Mouse (Mus musculus) heart, adult 2 months (tissue): ENCODE measurements around the gene Mvb12b.

Source experiments
- CTCF ChIP-seq: fragments of 200-600 bp; IDR thresholded peaks from 2 replicates; pipeline ENCODE4 v1.8.1; 2022; ENCODE audit warnings: antibody characterized with exemption, mild to moderate bottlenecking, moderate library complexity
- POLR2A ChIP-seq: fragments of 200-500 bp; IDR thresholded peaks from 2 replicates; pipeline ENCODE4 v1.6.1; 2011; ENCODE audit warnings: mild to moderate bottlenecking, low read depth, low read length, control low read depth; ENCODE audit not compliant: insufficient read depth

DNA sequence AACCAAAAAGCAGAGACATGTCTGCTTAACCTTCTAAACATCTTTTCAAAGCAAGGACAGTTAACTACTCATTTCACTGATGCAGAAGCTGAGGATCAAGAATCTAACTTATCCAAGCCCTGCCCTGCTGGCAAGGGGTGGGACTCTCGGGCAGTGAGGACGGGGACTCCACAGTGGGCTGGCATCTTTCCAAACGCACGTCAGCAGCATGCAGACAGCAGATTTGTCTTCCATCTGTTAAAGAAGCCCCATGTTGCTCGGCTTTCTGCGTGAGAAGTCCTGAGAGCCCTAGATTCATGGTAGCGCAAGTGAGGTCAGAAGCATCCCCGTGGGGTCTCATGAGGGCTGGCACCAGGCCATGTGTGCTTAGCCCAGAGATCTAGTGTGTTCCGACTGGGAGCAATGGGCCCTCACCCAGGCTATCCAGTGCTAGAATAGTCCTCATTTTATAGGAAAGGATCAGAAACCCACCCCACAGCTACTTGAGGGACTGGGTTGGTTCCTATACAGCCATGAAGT lies 167.3 kb downstream of the Mvb12b start:
- TF ChIP-seq CTCF: no peak
- TF ChIP-seq POLR2A: no peak
